In genomic region chr4:70542387-70542786, GRCm38 (mm10) we compare ENCODE assay signal across 27 mouse cellular contexts. TPM values are rescaled to one million over a fixed set of nuclear protein-coding genes. Genes with fewer than 3 reads are reported as not detected.
DNase-seq lines count a peak whose midpoint lies in the region; ATAC-seq lines count a peak whose summit lies in the region.
"Had no signal": no experiment of that assay in that cellular context is flagged by ENCODE, and none has a peak within 500 bp of the region (broad histone marks: within the 10 kb centered on the region; RNA-seq: fewer than 3 reads in every experiment).

No protein-coding gene starts in this region.

- no peak overlapping the region for H3K4me3 ChIP-seq in limb, embryonic 15.5 days
- no peak overlapping the region for H3K4me3 ChIP-seq in limb, embryonic 10.5 days
- no peak overlapping the region for H3K4me3 ChIP-seq in hindbrain, embryonic 12.5 days
- H3K4me3 ChIP-seq: embryonic facial prominence, embryonic 13.5 days; embryonic facial prominence, embryonic 15.5 days; erythroblast, embryonic 14.5 days; forebrain, embryonic 10.5 days; forebrain, embryonic 12.5 days had no signal

- H3K27me3 ChIP-seq in limb, embryonic 15.5 days = no peaks in the 10 kb centered on the region
- no peaks in the 10 kb centered on the region for H3K27me3 ChIP-seq in limb, embryonic 10.5 days (ENCODE audit: low read depth, poor library complexity, severe bottlenecking)
- H3K27me3 ChIP-seq in hindbrain, embryonic 12.5 days = no peaks in the 10 kb centered on the region
- H3K27me3 ChIP-seq: CH12.LX; embryonic facial prominence, embryonic 13.5 days; embryonic facial prominence, embryonic 15.5 days; forebrain, embryonic 12.5 days had no signal

- 38% methylated on average over 2 of the region's 2 CpGs for WGBS in limb, embryonic 15.5 days
- 74% methylated on average over 2 of the region's 2 CpGs for WGBS in limb, embryonic 10.5 days
- 59% methylated on average over 2 of the region's 2 CpGs for WGBS in hindbrain, embryonic 12.5 days

- no peak for DNase-seq in limb, embryonic 10.5 days (ENCODE audit: low spot score)
- no peak for DNase-seq in left cerebral cortex, postnatal 14 days (ENCODE audit: low spot score in 2 of 2)
- no peak for DNase-seq in cerebellum, adult 9-11 months
- DNase-seq: adrenal gland, adult 8-10 months; adrenal gland, postnatal 14 days; adrenal gland, postnatal 36 days; B cell, adult 2 months; cerebellum, adult 11 months; cerebellum, adult 18-20 months; cerebellum, adult 8-10 months; cerebellum, postnatal 10 days; cerebellum, postnatal 25 days; embryo, embryonic 11 days had no signal

- H3K4me2 ChIP-seq in limb, embryonic 15.5 days = no peak overlapping the region
- no peak overlapping the region for H3K4me2 ChIP-seq in hindbrain, embryonic 12.5 days (replicated peaks)
- H3K4me2 ChIP-seq: embryonic facial prominence, embryonic 13.5 days; embryonic facial prominence, embryonic 15.5 days; forebrain, embryonic 12.5 days had no signal

- H3K36me3 ChIP-seq in limb, embryonic 15.5 days = no peaks in the 10 kb centered on the region
- no peaks in the 10 kb centered on the region for H3K36me3 ChIP-seq in limb, embryonic 10.5 days
- no peaks in the 10 kb centered on the region for H3K36me3 ChIP-seq in hindbrain, embryonic 12.5 days
- H3K36me3 ChIP-seq: embryonic facial prominence, embryonic 13.5 days; embryonic facial prominence, embryonic 15.5 days; forebrain, embryonic 10.5 days; forebrain, embryonic 12.5 days; G1E had no signal

- H3K27ac ChIP-seq in limb, embryonic 15.5 days = peak overlapping the region; percentile 38; the same call in 1 of the 2 replicates
- H3K27ac ChIP-seq in limb, embryonic 10.5 days = no peak overlapping the region
- no peak overlapping the region for H3K27ac ChIP-seq in hindbrain, embryonic 12.5 days
- H3K27ac ChIP-seq: embryonic facial prominence, embryonic 13.5 days; embryonic facial prominence, embryonic 15.5 days; forebrain, embryonic 10.5 days; forebrain, embryonic 12.5 days had no signal

- H3K9ac ChIP-seq in limb, embryonic 15.5 days = no peak overlapping the region
- no peak overlapping the region for H3K9ac ChIP-seq in hindbrain, embryonic 12.5 days
- H3K9ac ChIP-seq: embryonic facial prominence, embryonic 13.5 days; embryonic facial prominence, embryonic 15.5 days; forebrain, embryonic 12.5 days had no signal

- intact Hi-C loops in left cerebral cortex, postnatal 14 days (cut with DNase I) = no loop called here

- 0 out of 2 replicates have a peak, but pooled peaks cover 4% of the 10 kb centered on the region for H3K4me1 ChIP-seq in limb, embryonic 15.5 days
- no peaks in the 10 kb centered on the region for H3K4me1 ChIP-seq in limb, embryonic 10.5 days
- no peaks in the 10 kb centered on the region for H3K4me1 ChIP-seq in hindbrain, embryonic 12.5 days
- H3K4me1 ChIP-seq: embryonic facial prominence, embryonic 13.5 days; embryonic facial prominence, embryonic 15.5 days; forebrain, embryonic 12.5 days had no signal

- no peak for ATAC-seq in limb, embryonic 15.5 days (ENCODE audit: insufficient number of reproducible peaks, low FRiP score, low TSS enrichment, low read depth)
- peak; percentile 60 for ATAC-seq in common myeloid progenitor, adult 5-6 weeks (replicated peaks; ENCODE audit: low read depth, poor library complexity, severe bottlenecking)
- peak; percentile 62 to 76 for ATAC-seq in hematopoietic stem cell, adult 5-6 weeks (replicated peaks in 1 of 2; ENCODE audit: insufficient read depth in 1 of 2, low FRiP score in 2 of 2, low TSS enrichment in 1 of 2, low read depth in 1 of 2, poor library complexity in 2 of 2, severe bottlenecking in 2 of 2)
- ATAC-seq in hindbrain, embryonic 12.5 days (ENCODE audit: low FRiP score) = no peak
- ATAC-seq: CD4-positive, CD25-positive, alpha-beta regulatory T cell, adult 4 months; forebrain, embryonic 14.5 days; forebrain, embryonic 16.5 days had no signal

- no peaks in the 10 kb centered on the region for H3K9me3 ChIP-seq in limb, embryonic 15.5 days
- H3K9me3 ChIP-seq in limb, embryonic 10.5 days (replicated peaks) = no peaks in the 10 kb centered on the region
- no peaks in the 10 kb centered on the region for H3K9me3 ChIP-seq in hindbrain, embryonic 12.5 days (replicated peaks)
- H3K9me3 ChIP-seq: embryonic facial prominence, embryonic 13.5 days; embryonic facial prominence, embryonic 15.5 days; forebrain, embryonic 10.5 days; forebrain, embryonic 12.5 days; G1E had no signal

RNA-seq across cellular contexts. Expression of gene Megf9, which starts 7.6 kb away (rescaled TPM):
- polyA plus RNA-seq in limb, embryonic 15.5 days (2015; fragmentation: Nextera tagmentation; extraction: Ambion mirVana) = 11.9 and 12.9 TPM in 2 replicates
- 6.3 and 10.3 TPM in 2 replicates for polyA plus RNA-seq in limb, embryonic 10.5 days (2016; fragmentation: Nextera tagmentation; extraction: Ambion mirVana)
- 4.6 and 6.0 TPM in 2 replicates for total RNA-seq in common myeloid progenitor, adult 5-6 weeks (2017)
- 3.7 and 10.6 TPM in 2 replicates for total RNA-seq in hematopoietic stem cell, adult 5-6 weeks (2017)
- 35.5 and 37.4 TPM in 2 replicates for polyA plus RNA-seq in hindbrain, embryonic 12.5 days (2016; fragmentation: Nextera tagmentation; extraction: Ambion mirVana)
- total RNA-seq in left cerebral cortex, postnatal 14 days (2021) = 10 to 100 TPM; 88.7 to 91.3 TPM
- total RNA-seq: CH12.LX had no signal
- polyA plus RNA-seq: G1E had no signal

Comparison
In these comparisons a context has a peak if more than half of its experiments do, and no peak if none do; other contexts are left out.
1. ATAC-seq: peak in common myeloid progenitor, adult 5-6 weeks (single experiment) and hematopoietic stem cell, adult 5-6 weeks (2 of 2); none in limb, embryonic 15.5 days (single experiment) and hindbrain, embryonic 12.5 days (single experiment).